Mouse (Mus musculus): ENCODE data around the gene Terf2. TPM values are rescaled to one million over a fixed set of nuclear protein-coding genes. Genes with fewer than 3 reads are reported as not detected.
A peak's percentile ranks its signal among the peaks of the same experiment; 100 is the strongest.

Gene Terf2
- 10.0 and 10.2 TPM in 2 replicates for polyA plus RNA-seq (2015; fragmentation: Nextera tagmentation; extraction: Ambion mirVana)

DNA sequence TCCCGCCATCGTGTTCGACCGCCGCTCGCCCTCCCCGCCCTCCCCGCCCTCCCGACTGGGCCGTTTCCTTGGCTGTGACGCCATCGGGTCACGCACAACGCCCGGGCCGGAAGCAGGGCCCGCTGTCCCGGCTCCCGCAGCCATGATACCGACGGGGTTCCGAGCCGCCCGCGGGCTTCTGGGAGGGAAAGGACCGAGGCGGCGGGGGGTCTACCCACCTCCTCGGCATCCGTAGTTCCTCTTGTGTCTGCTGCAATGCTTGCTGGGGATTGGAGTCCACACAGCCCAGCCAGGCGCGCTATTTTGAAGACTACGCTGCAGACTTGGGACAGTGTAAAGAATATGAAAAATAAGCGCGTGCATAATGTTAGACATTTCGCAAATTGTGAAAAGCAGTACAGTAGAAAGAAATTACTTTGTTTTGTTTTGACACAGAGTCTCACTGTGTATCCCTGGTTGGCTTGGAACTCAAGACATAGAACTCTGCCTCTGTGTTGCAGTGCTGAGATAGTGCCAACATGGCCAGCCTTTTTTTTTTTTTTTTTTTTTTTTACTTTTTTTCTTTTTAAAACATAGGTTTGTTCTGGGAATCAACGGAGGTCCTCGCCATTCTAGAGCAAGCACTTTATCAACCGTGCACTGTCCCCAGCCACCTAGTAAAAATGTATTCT lies at the start of gene Terf2:
Gene Terf2, minus strand, starts transcription at position 182 of the 671 bp plus-strand sequence.
- peak within 1 kb of the TSS; percentile 92 for H3K27ac ChIP-seq (ENCODE audit: low read length)
- ATAC-seq (replicated peaks; ENCODE audit: extremely low read depth, insufficient read depth, low FRiP score), result peak; percentile 94
- 3% methylated on average over 39 of the region's 39 CpGs for whole genome bisulfite sequencing
- H3K9ac ChIP-seq (ENCODE audit: low read length), result peak within 1 kb of the TSS; percentile 96
- peaks cover 9% of the 10 kb centered on the region for H3K4me1 ChIP-seq (ENCODE audit: control insufficient read depth, insufficient read depth, low read length)
- peak within 1 kb of the TSS; percentile 81 for H3K4me2 ChIP-seq (ENCODE audit: low read depth, low read length)
- H3K36me3 ChIP-seq (ENCODE audit: control insufficient read depth, insufficient read depth), result peaks cover 7% of the 10 kb centered on the region; the same call in 1 of the 2 replicates
- H3K9me3 ChIP-seq (replicated peaks; ENCODE audit: control insufficient read depth, low read length), result no peaks in the 10 kb centered on the region
- H3K27me3 ChIP-seq (ENCODE audit: control insufficient read depth, insufficient read depth, low read length), result no peaks in the 10 kb centered on the region
- peak within 1 kb of the TSS; percentile 80 for H3K4me3 ChIP-seq (ENCODE audit: low read length)

DNA sequence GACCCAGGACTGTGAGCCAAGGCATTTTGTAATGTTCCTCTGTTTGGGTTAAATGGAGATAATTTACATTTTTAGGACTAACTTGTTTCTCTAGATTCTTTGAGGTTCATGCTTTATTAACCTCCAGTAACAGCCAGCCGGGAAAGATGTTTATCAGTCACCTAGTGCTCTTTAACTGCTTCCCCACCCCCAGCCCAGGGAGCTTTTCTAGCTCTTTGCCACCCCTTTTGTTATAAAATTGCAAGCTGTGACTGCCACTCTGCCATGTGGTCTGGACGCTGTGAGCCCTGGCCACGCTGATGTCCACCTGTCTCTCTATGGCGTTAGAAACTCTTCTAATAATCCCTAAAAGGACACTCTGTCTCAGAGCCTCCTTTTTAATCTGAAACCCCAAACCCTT lies 47.2 kb upstream of the Terf2 start:
- H3K36me3 ChIP-seq (ENCODE audit: control insufficient read depth, insufficient read depth), result no peaks in the 10 kb centered on the region
- no peaks in the 10 kb centered on the region for H3K9me3 ChIP-seq (replicated peaks; ENCODE audit: control insufficient read depth, low read length)
- peaks cover 10% of the 10 kb centered on the region for H3K4me1 ChIP-seq (ENCODE audit: control insufficient read depth, insufficient read depth, low read length)
- H3K27me3 ChIP-seq (ENCODE audit: control insufficient read depth, insufficient read depth, low read length), result no peaks in the 10 kb centered on the region
- ATAC-seq (replicated peaks; ENCODE audit: extremely low read depth, insufficient read depth, low FRiP score), result no peak
- no peak overlapping the region for H3K9ac ChIP-seq (ENCODE audit: low read length)
- H3K4me2 ChIP-seq (ENCODE audit: low read depth, low read length), result no peak overlapping the region
- H3K4me3 ChIP-seq (ENCODE audit: low read length), result no peak overlapping the region
- no peak overlapping the region for H3K27ac ChIP-seq (ENCODE audit: low read length)
- WGBS, result 61% methylated on average over 4 of the region's 4 CpGs

DNA sequence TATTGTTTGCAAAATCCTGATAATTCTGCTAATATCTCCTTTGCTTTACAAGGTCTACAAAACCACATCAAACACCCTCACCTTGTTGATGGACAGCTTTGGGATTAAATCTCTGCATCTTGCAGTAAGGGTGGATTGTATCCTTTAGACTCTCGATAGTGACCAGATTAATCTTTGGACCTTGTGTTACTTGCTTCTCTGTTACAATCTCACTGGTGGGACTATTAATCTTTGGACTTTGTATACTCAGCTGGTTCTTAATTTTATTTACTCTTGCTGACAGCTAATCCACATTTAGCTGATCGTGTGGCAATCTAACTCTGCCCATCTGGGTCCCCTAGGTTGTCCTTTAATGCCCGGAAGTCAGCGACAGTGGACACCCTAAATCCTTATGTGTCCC lies 46.2 kb upstream of the Terf2 start:
- no peak for ATAC-seq (replicated peaks; ENCODE audit: extremely low read depth, insufficient read depth, low FRiP score)
- H3K9me3 ChIP-seq (replicated peaks; ENCODE audit: control insufficient read depth, low read length), result no peaks in the 10 kb centered on the region
- H3K9ac ChIP-seq (ENCODE audit: low read length), result no peak overlapping the region
- no peaks in the 10 kb centered on the region for H3K36me3 ChIP-seq (ENCODE audit: control insufficient read depth, insufficient read depth)
- WGBS, result 86% methylated on average over 4 of the region's 4 CpGs
- peaks cover 10% of the 10 kb centered on the region for H3K4me1 ChIP-seq (ENCODE audit: control insufficient read depth, insufficient read depth, low read length)
- no peak overlapping the region for H3K4me3 ChIP-seq (ENCODE audit: low read length)
- H3K27ac ChIP-seq (ENCODE audit: low read length), result no peak overlapping the region
- no peak overlapping the region for H3K4me2 ChIP-seq (ENCODE audit: low read depth, low read length)
- no peaks in the 10 kb centered on the region for H3K27me3 ChIP-seq (ENCODE audit: control insufficient read depth, insufficient read depth, low read length)

DNA sequence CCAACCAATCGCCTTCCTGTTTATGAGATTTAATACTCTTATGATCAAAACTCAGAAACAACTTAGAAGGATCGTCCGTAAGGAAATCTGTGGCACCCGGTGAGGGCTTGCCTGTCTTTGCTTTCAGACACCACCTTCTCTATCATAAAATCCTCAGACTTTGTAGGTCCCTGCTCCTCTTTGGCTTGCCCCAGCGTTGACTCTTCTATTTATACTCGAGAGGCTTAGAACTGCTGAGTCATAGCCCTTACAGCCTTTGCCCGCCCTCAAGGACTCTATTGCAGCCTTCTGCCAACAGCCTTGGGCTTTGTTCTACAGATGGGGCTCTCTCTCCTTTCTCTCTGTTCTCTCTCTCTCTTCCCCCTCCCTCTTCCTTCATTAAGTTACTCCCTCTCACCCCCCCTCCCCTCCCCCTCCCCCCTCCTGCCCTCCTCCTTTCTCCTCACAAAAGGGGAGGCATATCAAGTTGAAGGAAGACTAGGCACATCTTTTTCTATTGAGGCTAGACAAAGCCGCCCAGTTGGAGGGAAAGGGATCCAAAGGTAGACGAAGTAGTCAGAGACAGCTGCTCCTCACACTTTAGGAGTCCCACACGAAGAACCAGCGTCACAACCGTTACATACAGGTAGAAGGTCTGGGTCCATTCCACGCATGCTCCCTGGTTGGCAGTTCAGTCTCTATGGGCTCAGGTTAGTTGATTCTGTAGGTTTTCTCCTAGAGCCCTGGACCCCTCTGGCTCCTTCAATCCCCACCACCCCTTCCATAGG lies 43.5 kb upstream of the Terf2 start:
- Histone ChIP-seq H3K4me3 (ENCODE audit: low read length) (no peak overlapping the region), H3K4me1 (ENCODE audit: control insufficient read depth, insufficient read depth, low read length) (peaks cover 16% of the 10 kb centered on the region), H3K27ac (ENCODE audit: low read length) (peak overlapping the region; percentile 77), H3K4me2 (ENCODE audit: low read depth, low read length) (peak overlapping the region; percentile 34), H3K36me3 (ENCODE audit: control insufficient read depth, insufficient read depth) (no peaks in the 10 kb centered on the region), H3K9me3 (replicated peaks; ENCODE audit: control insufficient read depth, low read length) (no peaks in the 10 kb centered on the region), H3K27me3 (ENCODE audit: control insufficient read depth, insufficient read depth, low read length) (no peaks in the 10 kb centered on the region), H3K9ac (ENCODE audit: low read length) (no peak overlapping the region)
- peak; percentile 87 for ATAC-seq (replicated peaks; ENCODE audit: extremely low read depth, insufficient read depth, low FRiP score)
- 42% methylated on average over 13 of the region's 13 CpGs for WGBS

DNA sequence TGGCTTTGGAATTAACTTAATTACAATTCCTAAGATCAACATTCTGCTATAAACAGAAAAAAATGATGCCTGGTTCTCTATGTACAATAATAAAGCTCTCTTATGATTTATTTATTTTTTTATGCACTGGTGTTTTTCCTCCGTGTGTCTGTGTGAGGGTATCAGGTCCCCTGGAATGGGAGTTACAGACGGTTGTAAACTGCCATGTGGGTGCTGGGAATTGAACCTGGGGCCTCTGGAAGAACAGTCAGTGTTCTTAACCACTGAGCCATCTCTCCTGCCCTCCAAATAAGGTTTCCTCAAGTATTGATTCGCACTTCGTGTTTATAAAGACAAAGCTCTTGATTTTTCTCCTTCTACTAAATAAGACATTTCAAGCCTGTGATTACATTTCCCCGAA lies 42.0 kb upstream of the Terf2 start:
- H3K4me3 ChIP-seq (ENCODE audit: low read length), result no peak overlapping the region
- ATAC-seq (replicated peaks; ENCODE audit: extremely low read depth, insufficient read depth, low FRiP score), result no peak
- no peaks in the 10 kb centered on the region for H3K27me3 ChIP-seq (ENCODE audit: control insufficient read depth, insufficient read depth, low read length)
- peaks cover 21% of the 10 kb centered on the region for H3K4me1 ChIP-seq (ENCODE audit: control insufficient read depth, insufficient read depth, low read length)
- H3K36me3 ChIP-seq (ENCODE audit: control insufficient read depth, insufficient read depth), result no peaks in the 10 kb centered on the region
- H3K9me3 ChIP-seq (replicated peaks; ENCODE audit: control insufficient read depth, low read length), result no peaks in the 10 kb centered on the region
- no peak overlapping the region for H3K9ac ChIP-seq (ENCODE audit: low read length)
- no peak overlapping the region for H3K27ac ChIP-seq (ENCODE audit: low read length)
- no peak overlapping the region for H3K4me2 ChIP-seq (ENCODE audit: low read depth, low read length)
- 96% methylated on average over 5 of the region's 5 CpGs for WGBS

DNA sequence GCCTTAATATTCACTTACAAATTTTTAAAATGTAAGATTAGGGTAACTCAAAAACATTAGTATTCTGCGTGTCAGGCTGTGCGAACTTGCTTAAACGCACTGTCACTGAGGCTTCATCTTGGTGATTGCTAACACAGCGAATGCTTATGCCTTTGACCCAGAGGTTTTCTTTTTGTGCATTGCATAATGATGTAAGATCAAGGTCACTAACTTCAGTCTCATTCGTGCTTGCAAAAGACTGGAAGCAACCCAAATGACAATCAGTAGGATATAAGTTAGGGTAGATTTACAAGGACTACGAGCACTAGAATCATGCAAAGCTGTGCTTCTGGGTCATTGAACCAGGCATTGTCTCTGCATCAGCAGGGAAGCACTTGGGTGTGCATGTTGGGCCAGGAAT lies 41.2 kb upstream of the Terf2 start:
- H3K36me3 ChIP-seq (ENCODE audit: control insufficient read depth, insufficient read depth), result no peaks in the 10 kb centered on the region
- 88% methylated on average over 6 of the region's 6 CpGs for WGBS

DNA sequence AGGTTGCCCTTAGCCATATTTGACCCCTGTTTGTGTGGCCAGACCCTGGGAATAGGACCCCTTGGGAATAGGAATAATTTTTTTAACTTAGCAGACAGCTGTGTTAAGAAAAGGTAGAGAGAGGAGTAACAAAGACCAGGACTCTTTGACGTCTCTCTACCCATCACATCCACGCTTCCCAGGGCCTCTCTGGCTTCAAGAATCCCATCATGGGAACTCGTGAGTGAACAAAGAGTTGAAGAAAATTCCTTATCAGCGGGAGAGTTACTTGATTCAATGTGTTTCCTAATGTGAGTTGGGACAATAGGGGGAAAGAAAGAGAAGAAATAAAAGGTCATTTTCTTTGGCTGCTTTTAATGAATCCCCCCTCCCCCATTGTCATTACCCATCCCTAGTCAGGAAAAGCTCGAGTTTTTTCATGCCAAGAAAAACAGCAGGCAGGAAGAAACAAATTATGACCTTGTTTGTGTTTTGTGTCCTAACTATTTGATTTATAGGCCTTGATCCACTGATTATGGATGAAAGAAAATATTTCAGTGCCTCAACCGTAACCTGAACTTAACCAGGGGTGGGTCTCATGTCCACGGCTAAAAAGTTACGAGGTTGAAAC lies 39.8 kb upstream of the Terf2 start:
- Histone ChIP-seq H3K27ac (ENCODE audit: low read length) (peak overlapping the region; percentile 67), H3K9me3 (replicated peaks; ENCODE audit: control insufficient read depth, low read length) (no peaks in the 10 kb centered on the region), H3K9ac (ENCODE audit: low read length) (no peak overlapping the region), H3K4me3 (ENCODE audit: low read length) (no peak overlapping the region), H3K4me1 (ENCODE audit: control insufficient read depth, insufficient read depth, low read length) (peaks cover 25% of the 10 kb centered on the region), H3K36me3 (ENCODE audit: control insufficient read depth, insufficient read depth) (no peaks in the 10 kb centered on the region), H3K27me3 (ENCODE audit: control insufficient read depth, insufficient read depth, low read length) (no peaks in the 10 kb centered on the region), H3K4me2 (ENCODE audit: low read depth, low read length) (no peak overlapping the region)
- no peak for ATAC-seq (replicated peaks; ENCODE audit: extremely low read depth, insufficient read depth, low FRiP score)
- WGBS, result 56% methylated on average over 8 of the region's 8 CpGs

More for the DNA sequence above, 41.2 kb upstream of the Terf2 start:
- Histone ChIP-seq H3K4me2 (ENCODE audit: low read depth, low read length) (no peak overlapping the region), H3K4me3 (ENCODE audit: low read length) (no peak overlapping the region), H3K9ac (ENCODE audit: low read length) (no peak overlapping the region), H3K27ac (ENCODE audit: low read length) (no peak overlapping the region), H3K9me3 (replicated peaks; ENCODE audit: control insufficient read depth, low read length) (no peaks in the 10 kb centered on the region), H3K4me1 (ENCODE audit: control insufficient read depth, insufficient read depth, low read length) (peaks cover 23% of the 10 kb centered on the region), H3K27me3 (ENCODE audit: control insufficient read depth, insufficient read depth, low read length) (no peaks in the 10 kb centered on the region)
- ATAC-seq (replicated peaks; ENCODE audit: extremely low read depth, insufficient read depth, low FRiP score), result no peak

DNA sequence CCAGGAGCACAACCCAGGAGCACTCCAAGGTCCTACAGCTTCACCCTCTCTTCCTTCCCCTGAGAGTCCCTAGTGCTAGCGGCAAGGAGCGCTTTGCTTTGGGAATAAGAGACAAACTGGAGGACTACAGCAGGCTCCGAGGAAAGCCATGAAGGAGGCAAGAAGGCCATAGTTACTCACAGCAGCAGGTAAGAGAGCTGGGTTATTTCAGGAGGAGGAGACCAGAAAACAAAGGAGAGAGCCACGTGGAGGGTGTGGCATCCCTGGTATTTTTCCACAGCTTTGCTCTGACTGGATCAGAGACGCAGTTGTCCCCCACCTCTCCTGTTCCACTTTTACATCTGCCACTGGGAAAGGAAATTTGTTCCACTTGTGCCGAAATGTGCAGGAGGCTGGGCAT lies 37.5 kb upstream of the Terf2 start:
- Histone ChIP-seq H3K36me3 (ENCODE audit: control insufficient read depth, insufficient read depth) (no peaks in the 10 kb centered on the region), H3K27me3 (ENCODE audit: control insufficient read depth, insufficient read depth, low read length) (no peaks in the 10 kb centered on the region), H3K9ac (ENCODE audit: low read length) (peak overlapping the region; percentile 58), H3K27ac (ENCODE audit: low read length) (peak overlapping the region; percentile 73), H3K4me1 (ENCODE audit: control insufficient read depth, insufficient read depth, low read length) (peaks cover 30% of the 10 kb centered on the region), H3K9me3 (replicated peaks; ENCODE audit: control insufficient read depth, low read length) (no peaks in the 10 kb centered on the region), H3K4me3 (ENCODE audit: low read length) (no peak overlapping the region), H3K4me2 (ENCODE audit: low read depth, low read length) (peak overlapping the region; percentile 10; the same call in 1 of the 2 replicates)
- WGBS, result 39% methylated on average over 6 of the region's 6 CpGs
- no peak for ATAC-seq (replicated peaks; ENCODE audit: extremely low read depth, insufficient read depth, low FRiP score)

Data from heart, embryonic 16.5 days (tissue).